Mouse (Mus musculus): ENCODE results near the gene Mars.

Mars gene

GRCm38 (mm10) chr10:127261706-127262547 lies 49.7 kb downstream of the Mars start:
- no peak for DNase-seq (ENCODE audit: low spot score)

GRCm38 (mm10) chr10:127258489-127258888 lies 53.1 kb downstream of the Mars start:
- no peak for DNase-seq (ENCODE audit: low spot score)

- DNase-seq (ENCODE audit: low spot score): no peak
These were observed 53.8 kb downstream of the Mars start for GRCm38 (mm10) chr10:127257790-127258189.

GRCm38 (mm10) chr10:127255625-127256345 lies 55.8 kb downstream of the Mars start:
- DNase-seq (ENCODE audit: low spot score): no peak

GRCm38 (mm10) chr10:127250810-127251209 lies 60.8 kb downstream of the Mars start:
- DNase-seq (ENCODE audit: low spot score): no peak

All from left cerebral cortex, adult 11 months (tissue).